Mouse (Mus musculus): ENCODE measurements around the gene Ipo11. TPM values are rescaled to one million over a fixed set of nuclear protein-coding genes. Genes with fewer than 3 reads are reported as not detected.

Gene Ipo11
- polyA plus RNA-seq (2015; fragmentation: Nextera tagmentation; extraction: Ambion mirVana), result 60.5 and 61.1 TPM in 2 replicates

DNA sequence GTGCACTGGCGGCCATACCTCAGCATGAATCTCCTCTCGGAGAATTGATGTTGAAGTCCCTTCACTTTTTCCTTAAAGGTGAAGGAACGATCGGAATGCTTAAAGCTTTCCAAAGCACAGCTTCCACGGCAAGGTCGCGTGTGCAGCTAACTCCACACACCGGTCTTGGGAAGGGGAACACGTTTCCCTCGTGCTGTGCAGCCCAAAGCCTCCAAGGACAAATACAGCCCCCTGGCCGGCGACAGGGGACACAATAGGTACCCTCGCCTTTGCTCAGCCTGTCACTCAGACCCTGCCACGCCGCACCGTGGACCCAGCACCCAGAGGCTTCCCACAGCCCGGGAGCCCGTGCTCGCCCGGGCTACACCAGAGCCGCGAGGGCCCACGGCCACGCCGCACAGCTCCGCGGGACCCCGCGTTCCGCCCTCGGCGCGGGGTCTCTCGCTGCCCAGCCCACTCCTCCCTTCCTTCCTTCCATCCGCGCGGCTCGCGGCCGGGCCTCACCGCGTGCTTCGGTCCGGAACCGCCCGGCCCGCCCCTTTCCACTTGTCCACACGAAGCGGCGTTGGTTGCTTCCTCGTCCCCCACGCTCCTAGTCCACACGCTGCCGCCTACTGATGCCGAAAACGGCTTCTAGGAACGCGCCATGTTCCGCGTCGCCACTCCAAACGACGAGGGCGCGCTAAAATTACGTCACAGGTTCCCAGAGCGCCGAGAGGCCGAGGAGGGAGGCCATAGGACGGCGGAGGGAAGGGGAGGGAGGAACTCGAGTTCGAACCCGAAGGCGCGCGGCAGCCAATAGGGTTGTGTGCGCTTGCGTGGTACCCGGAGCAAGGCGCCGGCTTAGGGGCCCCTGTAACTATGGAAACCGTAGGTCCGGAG is at the start of gene Ipo11:
TSS of gene Ipo11 (minus strand) at position 703 of the 882 bp plus-strand sequence.
- peak within 1 kb of the TSS; percentile 96 for H3K4me3 ChIP-seq
- peak; percentile 97 for ATAC-seq (ENCODE audit: borderline replicate concordance, extremely low read depth, low FRiP score, low TSS enrichment)
- H3K27ac ChIP-seq, result peak within 1 kb of the TSS; percentile 81
- peaks cover 11% of the 10 kb centered on the region for H3K4me1 ChIP-seq
- under 1% methylated on average over 84 of the region's 84 CpGs for WGBS
- H3K36me3 ChIP-seq, result no peaks in the 10 kb centered on the region
- H3K4me2 ChIP-seq, result peak within 1 kb of the TSS; percentile 58
- H3K9ac ChIP-seq, result peak within 1 kb of the TSS; percentile 94
- H3K27me3 ChIP-seq, result no peaks in the 10 kb centered on the region
- H3K9me3 ChIP-seq, result no peaks in the 10 kb centered on the region

DNA sequence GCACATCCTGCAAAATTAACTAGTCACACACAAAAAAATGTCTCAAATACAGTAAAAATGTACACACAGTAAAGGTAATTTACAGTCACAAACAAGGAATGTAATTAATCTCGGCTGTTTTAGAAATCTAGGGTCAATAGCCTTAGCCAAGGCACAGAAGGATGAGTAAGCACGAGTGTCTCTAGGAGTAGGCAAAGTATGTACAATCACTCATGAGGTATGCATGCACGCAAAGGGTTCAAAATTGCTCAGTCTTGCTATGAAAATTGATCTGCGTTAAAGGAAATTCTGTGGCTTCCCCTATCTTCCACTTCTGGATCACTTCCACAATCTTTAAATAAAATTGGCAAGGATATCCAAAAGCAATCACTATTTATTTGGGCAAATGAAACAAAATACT is 24.7 kb upstream of the Ipo11 start:
- Histone ChIP-seq H3K36me3 (peaks cover 53% of the 10 kb centered on the region), H3K27me3 (no peaks in the 10 kb centered on the region), H3K4me2 (no peak overlapping the region), H3K9ac (no peak overlapping the region), H3K4me1 (no peaks in the 10 kb centered on the region), H3K27ac (no peak overlapping the region), H3K4me3 (no peak overlapping the region), H3K9me3 (no peaks in the 10 kb centered on the region)
- no peak for ATAC-seq (ENCODE audit: borderline replicate concordance, extremely low read depth, low FRiP score, low TSS enrichment)
- 94% methylated on average over 4 of the region's 4 CpGs for WGBS

DNA sequence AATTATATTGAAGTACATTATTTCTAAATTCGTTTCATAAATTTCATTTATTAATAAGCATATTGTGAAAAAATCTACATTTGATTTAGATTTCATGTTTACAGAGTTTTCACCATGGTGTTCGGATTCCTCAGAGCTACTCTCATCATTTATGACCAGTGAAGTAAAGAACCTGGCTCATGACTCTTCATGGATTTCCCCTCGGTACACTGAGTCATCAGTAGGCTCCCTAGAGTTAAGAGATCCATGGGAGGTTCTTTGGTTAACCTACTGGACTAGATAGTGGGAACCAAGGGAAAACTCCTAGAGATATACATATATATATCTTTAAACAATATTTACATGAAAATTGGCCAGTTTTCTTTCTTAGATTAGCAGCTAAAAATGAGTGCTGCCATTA is 23.8 kb upstream of the Ipo11 start:
- no peak overlapping the region for H3K4me3 ChIP-seq
- H3K36me3 ChIP-seq, result peaks cover 61% of the 10 kb centered on the region
- H3K9me3 ChIP-seq, result no peaks in the 10 kb centered on the region
- WGBS, result 89% methylated on average over 3 of the region's 3 CpGs
- no peak overlapping the region for H3K27ac ChIP-seq
- no peaks in the 10 kb centered on the region for H3K4me1 ChIP-seq
- H3K27me3 ChIP-seq, result no peaks in the 10 kb centered on the region
- H3K4me2 ChIP-seq, result no peak overlapping the region
- ATAC-seq (ENCODE audit: borderline replicate concordance, extremely low read depth, low FRiP score, low TSS enrichment), result no peak
- H3K9ac ChIP-seq, result no peak overlapping the region

DNA sequence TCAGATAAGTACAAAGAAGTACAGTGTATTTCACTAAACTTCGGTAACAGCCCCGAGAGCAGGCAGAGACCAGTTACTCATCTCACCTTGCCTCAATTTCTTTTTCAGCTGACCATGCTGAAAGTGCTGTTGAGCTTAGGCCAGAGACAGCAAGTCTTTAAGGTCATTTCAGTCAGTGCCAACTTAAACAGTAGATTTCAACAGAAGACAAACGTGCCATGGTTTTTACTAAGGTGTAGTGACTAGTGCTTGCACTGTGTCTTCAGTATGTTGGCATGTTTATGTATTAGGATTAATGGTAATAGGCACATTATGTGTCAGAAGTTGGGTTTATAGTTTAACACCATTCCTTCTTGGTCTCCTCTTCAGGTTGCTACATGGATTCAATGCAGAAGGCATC is 21.5 kb upstream of the Ipo11 start:
- no peak for ATAC-seq (ENCODE audit: borderline replicate concordance, extremely low read depth, low FRiP score, low TSS enrichment)
- WGBS, result 74% methylated on average over 3 of the region's 3 CpGs

DNA sequence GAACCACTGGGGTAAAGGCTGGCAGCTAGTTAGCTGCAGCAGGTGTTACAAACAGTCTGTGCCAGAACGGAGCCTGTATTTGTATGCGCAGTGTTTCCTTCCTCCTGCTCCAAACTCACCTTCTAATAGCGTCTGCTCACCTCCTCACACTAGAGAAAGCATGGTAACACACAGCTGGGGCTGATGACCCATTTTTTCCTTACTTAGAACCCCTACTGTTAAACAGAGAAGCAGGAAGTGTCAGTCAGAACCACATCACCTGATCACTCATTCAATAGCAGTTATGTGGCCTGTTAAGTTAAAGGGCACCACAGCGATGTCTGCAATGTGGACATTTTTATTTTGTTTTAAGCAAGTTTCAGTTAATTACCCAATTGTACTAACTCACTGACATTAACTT is 20.8 kb upstream of the Ipo11 start:
- 83% methylated on average over 4 of the region's 4 CpGs for WGBS
- no peak overlapping the region for H3K9ac ChIP-seq
- no peak overlapping the region for H3K4me3 ChIP-seq
- no peak overlapping the region for H3K4me2 ChIP-seq
- no peak overlapping the region for H3K27ac ChIP-seq
- ATAC-seq (ENCODE audit: borderline replicate concordance, extremely low read depth, low FRiP score, low TSS enrichment), result no peak
- H3K36me3 ChIP-seq, result peaks cover 71% of the 10 kb centered on the region
- H3K27me3 ChIP-seq, result no peaks in the 10 kb centered on the region
- no peaks in the 10 kb centered on the region for H3K4me1 ChIP-seq
- H3K9me3 ChIP-seq, result no peaks in the 10 kb centered on the region

More for the DNA sequence above, 21.5 kb upstream of the Ipo11 start:
- no peak overlapping the region for H3K4me3 ChIP-seq
- no peak overlapping the region for H3K27ac ChIP-seq
- no peaks in the 10 kb centered on the region for H3K9me3 ChIP-seq
- no peak overlapping the region for H3K4me2 ChIP-seq
- H3K4me1 ChIP-seq, result no peaks in the 10 kb centered on the region
- H3K36me3 ChIP-seq, result peaks cover 68% of the 10 kb centered on the region
- no peak overlapping the region for H3K9ac ChIP-seq
- no peaks in the 10 kb centered on the region for H3K27me3 ChIP-seq

DNA sequence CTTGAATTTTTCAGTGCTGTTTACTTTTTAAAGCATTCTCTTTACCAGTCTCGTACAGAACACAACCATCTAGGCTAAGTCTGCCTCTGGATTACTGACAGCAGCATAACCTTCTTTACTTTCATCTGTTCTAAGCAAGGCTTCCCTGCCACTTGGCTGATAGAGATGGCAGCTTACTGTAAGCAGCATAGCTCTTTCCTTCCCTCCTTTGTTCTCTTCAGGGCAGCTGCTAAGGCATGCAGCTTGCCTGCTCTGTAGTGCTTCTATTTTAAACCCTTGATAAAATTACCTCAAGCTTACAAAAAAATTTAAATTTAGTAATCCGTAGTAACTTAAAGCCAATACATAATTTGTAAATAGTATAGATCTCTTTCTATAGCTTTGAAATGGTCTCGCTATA is 18.1 kb upstream of the Ipo11 start:
- no peak overlapping the region for H3K4me3 ChIP-seq
- WGBS, result 79% methylated on average over 3 of the region's 3 CpGs
- H3K27me3 ChIP-seq, result no peaks in the 10 kb centered on the region
- no peaks in the 10 kb centered on the region for H3K4me1 ChIP-seq
- H3K27ac ChIP-seq, result no peak overlapping the region
- peaks cover 75% of the 10 kb centered on the region for H3K36me3 ChIP-seq
- H3K9me3 ChIP-seq, result no peaks in the 10 kb centered on the region
- no peak for ATAC-seq (ENCODE audit: borderline replicate concordance, extremely low read depth, low FRiP score, low TSS enrichment)
- no peak overlapping the region for H3K4me2 ChIP-seq
- no peak overlapping the region for H3K9ac ChIP-seq

DNA sequence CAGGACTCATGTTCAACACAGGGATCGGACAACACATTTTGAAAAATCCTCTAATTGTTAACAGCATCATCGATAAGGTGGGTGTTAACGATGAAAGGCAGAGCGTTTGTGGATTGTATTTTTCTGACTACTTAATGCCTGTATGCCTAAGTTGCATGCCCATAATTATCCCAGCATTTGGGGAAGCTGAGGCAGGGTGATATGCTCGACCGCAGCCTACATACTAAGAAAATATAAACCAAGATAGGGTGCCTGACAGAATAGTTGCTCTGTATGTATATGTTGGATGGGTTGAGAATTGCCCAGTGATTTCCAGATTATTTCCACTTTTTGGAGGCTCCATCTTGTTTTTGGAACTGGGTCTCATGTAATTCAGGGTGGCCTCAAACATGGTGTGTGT is 10.8 kb upstream of the Ipo11 start:
- WGBS, result 3% methylated on average over 6 of the region's 6 CpGs
- H3K4me2 ChIP-seq, result peak overlapping the region; percentile 63
- peaks cover 8% of the 10 kb centered on the region for H3K4me1 ChIP-seq
- no peak overlapping the region for H3K27ac ChIP-seq
- H3K27me3 ChIP-seq, result no peaks in the 10 kb centered on the region
- H3K36me3 ChIP-seq, result peaks cover 25% of the 10 kb centered on the region
- ATAC-seq (ENCODE audit: borderline replicate concordance, extremely low read depth, low FRiP score, low TSS enrichment), result no peak
- no peaks in the 10 kb centered on the region for H3K9me3 ChIP-seq
- peak overlapping the region; percentile 80 for H3K9ac ChIP-seq
- H3K4me3 ChIP-seq, result peak overlapping the region; percentile 98

DNA sequence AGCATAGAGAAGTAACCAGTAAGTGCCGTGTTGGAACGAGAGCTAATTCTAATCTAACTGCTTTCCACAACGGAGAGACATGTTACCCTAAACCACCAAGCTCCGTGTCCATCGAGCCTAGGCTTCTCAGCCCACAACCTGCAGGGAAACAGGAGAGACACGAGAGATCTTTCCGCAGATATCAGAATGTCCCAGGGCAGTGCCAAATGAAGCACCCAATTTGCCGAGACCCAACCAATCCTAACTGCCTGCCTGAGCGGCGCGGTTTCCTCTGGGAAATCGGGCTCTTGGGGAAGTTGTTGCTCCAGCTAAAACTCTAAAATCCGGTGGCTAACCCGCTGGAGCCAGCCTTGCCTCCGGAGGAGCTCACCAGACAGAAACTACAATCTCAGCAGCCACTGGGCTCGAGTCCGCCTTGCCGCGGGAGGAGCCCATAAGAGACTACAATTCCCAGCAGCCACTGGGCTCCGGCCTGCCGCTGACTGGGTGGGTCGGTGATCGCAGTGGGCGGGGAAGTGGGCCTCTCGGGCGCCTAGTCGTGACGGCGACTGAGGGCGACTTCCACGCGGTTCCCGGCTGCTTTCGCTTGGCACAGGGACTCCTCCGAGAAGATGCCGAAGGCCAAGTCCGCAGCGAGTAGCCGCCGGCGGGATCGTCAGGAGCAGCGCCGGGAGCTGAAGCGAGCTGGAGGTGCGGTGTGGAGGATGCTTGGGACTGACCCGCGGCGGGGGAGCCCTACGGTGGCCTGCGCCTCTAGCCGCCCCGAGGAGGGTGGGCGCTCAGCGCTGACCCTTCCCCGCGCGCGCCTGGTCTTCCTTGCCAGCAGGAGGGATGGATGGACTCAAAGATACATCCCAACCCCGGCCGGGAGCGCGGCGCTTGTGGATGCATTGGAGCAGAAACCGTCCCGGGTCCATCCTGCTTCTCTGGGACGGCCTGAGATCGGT is 10.1 kb upstream of the Ipo11 start, which contains the start of gene Dimt1:
TSS of gene Dimt1 (plus strand) at position 534 of the 947 bp plus-strand sequence.
- Histone ChIP-seq H3K9me3 (no peaks in the 10 kb centered on the region), H3K4me3 (peak within 1 kb of the TSS; percentile 98), H3K27ac (peak within 1 kb of the TSS; percentile 85), H3K36me3 (peaks cover 18% of the 10 kb centered on the region), H3K4me1 (peaks cover 8% of the 10 kb centered on the region), H3K27me3 (no peaks in the 10 kb centered on the region), H3K4me2 (peak within 1 kb of the TSS; percentile 63), H3K9ac (peak within 1 kb of the TSS; percentile 80)
- under 1% methylated on average over 67 of the region's 68 CpGs for WGBS
- ATAC-seq (ENCODE audit: borderline replicate concordance, extremely low read depth, low FRiP score, low TSS enrichment), result peak; percentile 99

DNA sequence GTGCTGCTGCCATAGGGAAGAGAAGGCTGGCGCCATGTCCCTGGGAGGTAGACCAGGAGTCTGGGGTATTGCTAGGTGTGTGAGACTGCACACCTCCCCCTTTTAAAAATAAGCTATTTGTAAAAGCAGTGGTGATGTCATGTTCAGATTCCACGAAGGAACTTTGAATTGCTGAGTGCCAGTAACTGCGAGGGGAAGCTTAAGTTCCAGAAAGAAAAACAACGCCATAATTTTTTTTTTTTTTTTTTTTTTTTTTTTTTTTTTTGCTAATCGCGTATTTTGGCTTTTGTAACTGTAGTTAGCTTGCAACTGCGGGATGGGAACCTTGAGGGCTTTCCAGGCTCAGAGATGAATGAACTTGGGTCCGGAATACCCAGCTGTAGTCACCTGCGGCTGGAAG is 8.8 kb upstream of the Ipo11 start:
- Histone ChIP-seq H3K27ac (no peak overlapping the region), H3K4me1 (peaks cover 8% of the 10 kb centered on the region), H3K27me3 (no peaks in the 10 kb centered on the region), H3K9ac (no peak overlapping the region), H3K4me2 (no peak overlapping the region), H3K4me3 (no peak overlapping the region), H3K9me3 (no peaks in the 10 kb centered on the region), H3K36me3 (peaks cover 8% of the 10 kb centered on the region)
- no peak for ATAC-seq (ENCODE audit: borderline replicate concordance, extremely low read depth, low FRiP score, low TSS enrichment)
- 72% methylated on average over 9 of the region's 9 CpGs for WGBS

DNA sequence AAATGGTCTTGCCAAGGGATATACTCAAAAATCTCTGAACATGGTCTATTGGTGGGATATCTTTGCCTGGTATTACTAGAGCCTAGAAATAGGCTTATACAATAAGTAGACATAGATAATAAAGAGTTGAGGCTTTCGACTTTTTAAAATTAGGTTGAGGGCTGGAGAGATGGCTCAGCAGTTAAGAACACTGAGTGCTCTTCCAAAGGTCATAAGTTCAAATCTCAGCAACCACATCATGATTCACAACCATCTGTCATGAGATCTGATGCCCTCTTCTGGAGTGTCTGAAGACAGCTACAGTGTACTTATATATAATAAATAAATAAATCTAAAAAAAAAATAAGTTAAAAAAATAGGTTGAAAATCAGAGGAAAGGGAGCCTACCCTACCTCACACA is 6.0 kb upstream of the Ipo11 start:
- Histone ChIP-seq H3K27ac (no peak overlapping the region), H3K9ac (no peak overlapping the region), H3K4me2 (no peak overlapping the region), H3K4me1 (peaks cover 2% of the 10 kb centered on the region), H3K4me3 (no peak overlapping the region), H3K9me3 (no peaks in the 10 kb centered on the region), H3K36me3 (no peaks in the 10 kb centered on the region), H3K27me3 (no peaks in the 10 kb centered on the region)
- ATAC-seq (ENCODE audit: borderline replicate concordance, extremely low read depth, low FRiP score, low TSS enrichment), result no peak
- WGBS, result 67% methylated on average over 1 of the region's 1 CpGs

DNA sequence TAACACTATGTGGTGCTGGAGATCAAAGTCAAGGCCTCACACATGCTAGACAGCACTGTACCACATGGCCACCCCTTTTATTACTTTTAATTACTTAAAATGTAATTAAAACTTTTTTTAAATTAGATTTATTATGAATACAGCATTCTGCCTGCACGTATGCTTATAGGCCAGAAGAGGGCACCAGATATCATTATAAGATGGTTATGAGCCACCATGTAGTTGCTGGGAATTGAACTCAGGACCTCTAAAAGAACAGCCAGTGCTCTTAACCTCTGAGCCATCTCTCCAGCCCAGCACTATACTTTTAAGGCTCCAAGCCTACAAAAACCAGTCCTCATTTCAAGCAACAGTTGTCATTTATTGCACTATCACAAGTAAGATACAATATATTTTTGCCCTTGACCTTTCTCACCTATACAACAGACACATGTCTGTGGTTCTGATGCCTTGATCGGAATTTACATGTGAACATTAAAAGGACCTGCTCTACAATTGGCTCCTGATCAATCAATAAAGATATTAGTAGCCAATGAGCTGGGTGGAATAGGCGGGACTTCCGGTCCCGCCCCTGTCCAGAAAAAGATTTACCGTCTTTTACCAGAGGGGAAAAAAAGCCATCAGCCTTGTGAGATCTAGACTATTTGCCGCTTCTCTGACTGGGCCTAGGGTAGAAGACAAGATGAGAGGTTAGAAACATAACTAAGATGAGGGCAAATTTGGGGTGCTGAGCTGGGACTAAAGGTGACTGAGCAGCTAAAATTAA is 4.6 kb upstream of the Ipo11 start:
- ATAC-seq (ENCODE audit: borderline replicate concordance, extremely low read depth, low FRiP score, low TSS enrichment), result no peak
- H3K27ac ChIP-seq, result no peak overlapping the region
- no peaks in the 10 kb centered on the region for H3K9me3 ChIP-seq
- no peaks in the 10 kb centered on the region for H3K36me3 ChIP-seq
- peak overlapping the region; percentile 16; the same call in 1 of the 2 replicates for H3K4me2 ChIP-seq
- no peak overlapping the region for H3K9ac ChIP-seq
- H3K4me1 ChIP-seq, result 0 out of 2 replicates have a peak, but pooled peaks cover 4% of the 10 kb centered on the region
- no peaks in the 10 kb centered on the region for H3K27me3 ChIP-seq
- WGBS, result 28% methylated on average over 7 of the region's 7 CpGs
- peak overlapping the region; percentile 15; the same call in 1 of the 2 replicates for H3K4me3 ChIP-seq
